Mouse (Mus musculus): ENCODE measurements around the gene Dpy19l3. TPM values are rescaled to one million over a fixed set of nuclear protein-coding genes. Genes with fewer than 3 reads are reported as not detected.

Dpy19l3 gene
- total RNA-seq, 2 experiments from 2014 or later = 15.2 to 24.5 TPM

DNA sequence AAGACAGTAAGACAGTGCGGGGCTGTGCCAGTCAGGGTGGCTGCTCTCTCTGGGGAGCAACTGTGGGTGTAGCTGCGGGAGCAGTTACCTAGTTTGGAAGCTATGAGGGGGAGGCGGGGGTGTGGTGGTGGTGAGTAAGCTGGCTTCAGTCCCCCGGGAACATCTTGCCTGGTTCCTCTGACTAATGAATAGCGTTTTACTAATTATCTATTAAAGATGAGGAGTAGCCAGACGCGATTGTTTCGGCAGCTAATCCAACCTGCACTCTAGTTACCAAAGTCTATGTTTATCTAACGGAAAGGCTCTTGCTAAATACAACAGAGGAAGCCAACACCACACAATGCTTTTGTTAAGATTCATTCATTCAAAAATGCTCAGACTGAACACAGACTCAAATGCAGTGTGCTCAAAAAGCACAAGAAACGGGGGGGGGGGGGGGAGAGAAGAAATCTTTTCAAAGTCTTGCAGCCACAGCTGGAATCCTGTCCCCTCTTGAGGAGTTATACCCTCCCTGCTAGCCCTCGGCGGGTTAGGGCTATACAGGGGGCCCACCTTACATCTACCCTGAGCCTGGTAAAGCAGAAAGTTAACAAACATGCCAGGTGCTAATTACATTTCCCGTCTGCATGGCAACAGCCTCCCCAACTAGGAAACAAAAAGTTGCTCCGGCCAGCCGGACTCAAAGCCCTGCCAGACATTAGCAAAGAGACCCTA is 778 bp downstream of the Dpy19l3 start:
- ATAC-seq (replicated peaks; ENCODE audit: poor library complexity) = no peak

DNA sequence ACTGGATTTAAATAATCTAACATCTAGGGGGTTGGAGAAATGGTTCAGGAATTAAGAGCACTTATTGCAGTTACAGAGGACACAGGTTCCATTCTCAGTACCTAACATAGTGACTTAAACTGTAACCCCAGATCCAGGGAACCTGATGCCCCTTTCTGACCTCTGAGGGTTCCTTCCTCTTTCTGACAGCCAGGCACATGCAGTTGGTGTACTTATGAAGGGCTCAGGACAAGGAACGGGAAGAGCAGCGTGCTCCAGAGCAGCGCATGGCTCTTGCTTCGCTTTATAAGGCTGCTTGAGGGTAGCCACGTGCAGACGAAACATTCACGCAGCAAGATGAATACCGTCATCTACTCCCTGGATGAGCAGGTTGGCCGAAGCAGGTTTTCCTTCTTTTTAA is 3.4 kb downstream of the Dpy19l3 start:
- peak; percentile 65 for ATAC-seq (replicated peaks; ENCODE audit: poor library complexity)

DNA sequence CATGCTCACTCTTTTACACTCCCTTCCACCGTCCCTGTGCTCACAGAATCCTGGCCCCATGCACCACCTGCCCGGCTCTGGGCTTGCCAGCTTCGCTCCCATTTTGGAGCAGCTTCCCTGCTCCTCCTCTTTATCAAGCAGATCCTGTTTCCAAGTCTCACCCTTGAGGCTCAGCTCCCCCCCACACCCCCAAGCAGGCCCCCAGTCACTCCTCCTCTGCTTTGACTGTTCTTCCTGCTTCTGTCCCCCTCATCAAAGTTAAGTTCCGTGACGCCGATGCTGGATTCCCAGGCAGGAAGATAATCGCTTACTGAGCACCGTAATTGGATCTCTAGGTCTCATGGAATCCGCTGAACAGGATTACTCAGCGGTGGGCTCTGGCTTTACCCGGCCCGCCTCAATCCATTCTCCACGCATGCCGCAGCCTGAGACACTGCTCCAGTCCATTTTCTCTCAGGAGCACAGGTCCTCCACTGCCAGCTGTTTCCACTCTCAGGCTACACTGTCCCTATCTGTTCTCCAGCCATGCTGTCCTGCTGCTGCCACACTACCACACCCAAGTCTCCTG is 6.8 kb downstream of the Dpy19l3 start:
- no peak for ATAC-seq (replicated peaks; ENCODE audit: poor library complexity)

DNA sequence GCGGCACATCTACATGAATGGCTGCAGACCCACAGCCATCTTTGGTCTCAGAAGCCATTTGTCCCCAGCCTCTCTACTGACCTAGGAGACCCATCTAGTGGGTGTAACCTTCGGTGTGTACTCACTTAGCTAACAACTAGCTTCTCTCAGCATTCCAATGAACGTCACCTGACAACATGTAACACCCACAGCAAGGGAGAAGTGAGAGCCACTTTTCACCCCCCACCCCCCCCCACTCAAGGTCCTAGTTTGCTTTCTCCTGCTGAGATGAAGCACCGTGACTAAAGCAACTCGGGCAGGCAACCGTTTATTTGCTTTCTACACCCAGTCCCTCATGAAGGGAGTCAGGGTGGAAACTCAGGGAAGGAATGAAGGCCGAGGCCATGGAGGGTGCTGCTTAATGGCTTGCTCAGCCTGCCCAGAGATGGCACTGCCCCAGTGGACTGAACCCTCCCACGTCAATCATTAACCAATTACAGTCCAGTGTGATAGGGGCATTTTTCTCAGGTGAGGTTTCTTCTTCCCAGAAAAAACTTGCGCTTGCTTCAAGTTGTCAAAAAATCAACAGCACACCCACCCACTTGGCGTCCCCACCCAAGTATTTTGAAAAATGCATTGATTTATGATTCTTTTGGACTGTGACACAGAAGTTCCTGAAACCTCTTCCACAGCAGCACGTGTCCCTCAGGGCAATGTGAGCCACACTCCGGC is 7.4 kb downstream of the Dpy19l3 start:
- no peak for ATAC-seq (replicated peaks; ENCODE audit: poor library complexity)

DNA sequence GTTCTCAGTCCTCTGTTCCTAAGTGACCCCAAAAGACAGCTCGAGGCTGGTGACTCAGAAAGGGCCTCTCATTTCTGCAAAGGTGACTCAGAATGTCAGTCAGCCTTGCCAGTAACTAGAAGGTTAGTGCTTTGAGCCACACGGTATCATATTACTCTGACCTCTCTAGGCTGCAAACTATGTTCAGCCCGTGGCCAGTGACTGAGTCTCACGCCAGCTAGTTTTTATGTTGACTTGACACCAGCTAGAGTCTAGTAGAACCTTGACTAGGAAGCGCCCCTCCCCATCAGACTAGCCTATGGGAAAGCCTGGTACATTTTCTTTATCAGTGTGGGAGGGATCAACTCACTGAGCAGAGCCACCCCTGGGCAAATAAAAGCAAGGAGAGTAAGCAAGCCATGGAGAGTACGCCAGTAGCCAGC is 9.0 kb downstream of the Dpy19l3 start:
- no peak for ATAC-seq (replicated peaks; ENCODE audit: poor library complexity)

DNA sequence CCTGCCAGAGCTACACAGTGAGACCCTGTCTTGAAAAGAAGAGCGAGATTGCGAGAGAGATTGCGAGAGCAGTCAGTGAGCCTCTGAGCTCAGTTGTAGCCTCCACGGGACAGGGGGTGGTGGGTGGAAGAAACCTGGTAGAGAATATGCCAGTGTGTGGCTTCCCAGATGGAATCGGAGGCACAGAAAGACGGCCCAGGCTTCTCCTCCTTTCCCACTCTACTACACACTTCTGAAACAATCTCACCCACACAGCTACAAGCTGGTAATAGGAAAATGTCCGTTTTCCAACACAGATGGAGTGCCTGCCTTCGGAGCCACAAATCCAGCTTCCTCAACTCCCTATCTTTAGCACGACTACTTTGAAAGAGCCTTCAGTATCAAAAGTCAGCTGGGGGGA is 9.5 kb downstream of the Dpy19l3 start:
- ATAC-seq (replicated peaks; ENCODE audit: poor library complexity) = no peak

DNA sequence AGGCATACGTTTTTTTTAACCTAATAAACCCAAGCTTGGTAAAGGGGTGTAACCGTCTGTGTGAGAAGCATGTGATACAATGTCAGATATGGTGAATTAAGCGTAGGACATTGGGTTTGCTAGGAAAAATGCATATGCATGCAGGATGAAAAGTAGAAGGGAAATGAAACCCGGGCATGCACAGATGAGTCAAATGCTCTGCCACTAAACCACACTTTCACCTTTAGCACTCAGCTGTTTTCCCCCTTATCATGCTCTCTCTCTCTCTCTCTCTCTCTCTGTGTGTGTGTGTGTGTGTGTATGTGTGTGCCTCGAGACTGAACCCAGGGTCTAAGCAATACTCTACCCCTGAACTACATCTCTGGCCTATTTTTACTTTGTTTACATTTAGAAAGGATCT is 11.9 kb downstream of the Dpy19l3 start:
- ATAC-seq (replicated peaks; ENCODE audit: poor library complexity) = no peak

DNA sequence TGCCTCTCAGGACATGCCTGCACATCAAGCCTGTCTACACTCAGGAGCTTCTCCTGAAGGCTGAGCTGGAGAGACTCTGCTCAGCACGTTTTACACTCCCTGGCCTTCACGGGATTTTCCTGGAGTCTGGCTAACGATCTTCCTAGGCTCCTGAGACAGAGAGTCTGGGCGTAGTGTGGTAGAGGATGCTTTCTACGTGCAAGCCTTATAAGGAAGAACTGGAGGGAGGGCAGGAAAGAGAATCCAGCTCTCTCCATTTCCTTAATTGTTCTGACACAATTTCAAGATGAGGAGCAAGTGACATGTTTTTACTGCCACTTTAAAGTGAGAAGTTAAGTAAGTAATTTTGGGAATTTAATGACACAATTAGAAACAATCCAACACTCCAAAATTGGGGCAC is 12.4 kb downstream of the Dpy19l3 start:
- ATAC-seq (replicated peaks; ENCODE audit: poor library complexity) = no peak

DNA sequence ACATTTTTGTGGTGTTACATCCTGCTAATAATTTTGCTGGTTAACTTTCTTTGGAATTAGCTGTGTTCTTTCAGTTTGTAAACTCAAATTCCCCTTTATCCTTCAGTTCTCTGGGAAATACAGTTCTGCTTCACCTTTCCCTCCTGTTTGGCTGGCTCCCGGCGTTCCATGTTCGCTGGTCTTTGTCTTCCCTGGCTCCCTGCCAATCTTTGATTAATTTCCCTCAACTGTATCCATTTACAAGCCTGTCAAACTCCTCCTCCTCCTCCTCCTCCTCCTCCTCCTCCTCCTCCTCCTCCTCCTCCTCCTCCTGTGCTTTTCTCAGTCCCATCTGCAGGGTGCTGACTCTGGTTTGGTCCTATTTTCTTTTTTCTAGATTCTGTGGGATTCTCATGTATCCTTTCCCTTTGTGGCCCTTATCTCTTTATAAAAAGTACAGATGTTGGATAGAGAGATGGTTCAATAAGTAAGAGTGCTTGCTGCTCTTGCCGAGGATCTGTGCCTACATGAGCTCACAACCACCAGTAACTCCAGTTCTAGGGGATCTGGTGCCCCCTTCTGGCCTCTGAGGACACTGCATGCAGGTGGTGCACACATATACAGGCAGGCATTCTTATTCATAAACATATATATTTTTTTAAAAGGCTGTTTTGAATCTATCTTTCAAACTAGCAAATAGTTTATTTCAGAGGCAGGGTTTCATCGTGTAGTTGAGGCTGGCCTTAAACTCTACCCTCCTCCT is 13.6 kb downstream of the Dpy19l3 start:
- peak; percentile 83 for ATAC-seq (replicated peaks; ENCODE audit: poor library complexity)

DNA sequence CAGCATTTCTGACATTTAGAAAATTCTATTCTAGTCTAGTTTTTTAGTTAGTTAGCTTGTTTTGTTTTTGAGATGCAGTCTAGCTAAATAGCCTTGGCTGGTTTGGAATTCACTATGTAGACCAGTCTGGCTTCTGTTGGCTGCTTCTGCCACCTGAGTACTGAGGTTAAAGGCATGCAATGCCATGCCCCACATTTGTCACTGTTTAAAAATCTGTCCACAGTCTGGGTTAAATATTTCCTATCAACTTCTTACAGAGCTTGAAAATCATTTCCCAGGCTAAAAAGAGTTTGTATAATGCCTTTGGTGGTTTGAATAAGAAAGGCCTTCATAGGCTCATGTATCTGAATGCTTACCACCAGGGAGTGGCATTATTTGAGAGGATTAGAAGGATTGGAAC is 15.4 kb downstream of the Dpy19l3 start:
- ATAC-seq (replicated peaks; ENCODE audit: poor library complexity) = no peak

DNA sequence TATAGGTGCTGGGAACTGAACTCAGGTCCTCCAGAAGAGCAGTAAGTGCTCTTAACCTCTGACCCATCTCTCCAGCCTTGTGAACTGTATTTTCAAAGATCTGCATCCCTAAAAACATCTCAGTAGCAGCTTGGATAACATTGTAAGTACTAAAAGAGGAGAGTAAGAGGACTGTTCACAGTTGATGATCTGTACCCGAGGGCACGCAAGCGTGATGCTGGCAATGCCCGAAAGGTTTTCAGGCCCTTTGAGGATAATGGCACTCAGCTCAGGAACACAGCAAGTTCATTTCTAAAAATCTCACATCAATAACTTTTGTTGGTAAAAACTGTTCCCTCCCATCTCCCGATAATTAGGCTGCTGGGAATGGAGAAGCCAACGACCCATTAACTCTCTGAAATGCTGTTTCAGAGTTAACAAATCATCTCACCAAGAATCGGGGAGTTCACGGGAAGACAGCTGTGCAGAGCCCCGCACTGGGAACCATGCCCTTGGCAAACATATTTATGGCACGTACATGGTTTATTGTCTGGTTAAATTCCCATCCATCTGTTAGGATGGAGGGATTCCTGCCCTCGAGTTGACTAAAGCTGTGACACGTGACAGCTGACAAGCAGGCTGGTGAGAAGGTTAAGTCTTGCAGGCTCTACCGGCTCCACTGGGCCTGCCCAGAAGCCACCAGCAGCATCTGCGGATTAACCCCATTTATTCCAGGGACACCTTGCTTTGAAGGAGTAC is 20.8 kb downstream of the Dpy19l3 start:
- ATAC-seq (replicated peaks; ENCODE audit: poor library complexity) = no peak

DNA sequence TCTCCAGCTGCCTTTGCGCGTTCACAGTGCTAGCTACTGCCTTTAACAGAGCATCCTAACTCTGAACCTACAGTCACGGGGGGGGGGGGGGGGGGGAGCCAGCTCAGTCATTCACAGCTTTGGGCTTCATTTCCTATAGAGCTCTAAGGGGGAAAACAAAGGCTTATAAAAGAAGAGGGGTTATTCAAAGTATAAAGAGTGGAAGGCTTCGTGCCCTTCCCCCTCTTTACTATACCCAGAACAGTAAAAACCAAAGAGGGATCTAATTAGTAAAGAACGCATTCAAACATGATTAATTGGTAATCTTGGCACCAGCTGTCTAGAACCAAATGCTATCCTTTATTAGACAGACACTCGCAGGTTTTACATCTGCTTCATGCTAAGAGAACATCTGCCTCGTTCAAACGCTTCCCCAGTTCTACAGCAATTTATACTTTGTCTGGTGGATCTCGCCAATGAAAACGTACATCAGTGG is 21.6 kb downstream of the Dpy19l3 start:
- no peak for ATAC-seq (replicated peaks; ENCODE audit: poor library complexity)

DNA sequence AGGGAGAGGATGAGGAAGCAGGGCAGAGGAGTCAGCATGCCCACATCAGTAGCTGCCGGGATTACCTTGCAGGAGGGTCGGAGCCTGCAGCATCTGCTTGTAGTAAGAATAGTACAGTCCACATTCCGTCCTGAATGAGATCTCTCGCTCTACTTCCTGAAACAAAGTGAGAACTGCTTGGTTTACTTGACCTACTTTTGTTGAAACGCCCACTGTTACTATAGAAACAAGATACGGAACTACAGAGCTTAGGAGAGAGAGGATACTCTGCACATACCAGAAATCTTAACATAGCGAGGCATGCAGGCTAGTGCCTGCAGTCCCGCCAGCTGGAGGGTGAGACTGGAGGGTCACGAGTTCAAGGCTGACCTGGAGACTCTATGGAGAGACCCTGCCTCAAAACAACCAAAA is 24.6 kb downstream of the Dpy19l3 start:
- peak; percentile 68 for ATAC-seq (replicated peaks; ENCODE audit: poor library complexity)

DNA sequence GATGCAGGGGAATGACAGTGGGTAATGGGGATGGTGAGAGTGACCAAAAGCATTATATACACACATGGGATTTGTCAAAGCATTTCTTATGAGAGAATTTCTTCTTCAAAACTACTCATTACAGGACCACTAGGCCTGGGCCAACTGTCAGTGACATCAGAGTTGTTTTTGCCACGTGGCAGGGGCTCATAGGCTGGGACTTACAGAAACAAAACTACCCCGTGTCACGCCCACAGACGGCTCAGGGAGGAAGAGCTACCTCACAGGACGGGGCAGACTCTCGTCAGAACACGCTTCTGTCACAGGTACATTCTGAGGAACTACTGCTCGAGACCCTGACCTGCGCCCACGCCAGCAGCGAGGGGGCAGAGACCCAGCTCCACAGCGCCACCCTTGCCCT is 25.9 kb downstream of the Dpy19l3 start:
- no peak for ATAC-seq (replicated peaks; ENCODE audit: poor library complexity)

DNA sequence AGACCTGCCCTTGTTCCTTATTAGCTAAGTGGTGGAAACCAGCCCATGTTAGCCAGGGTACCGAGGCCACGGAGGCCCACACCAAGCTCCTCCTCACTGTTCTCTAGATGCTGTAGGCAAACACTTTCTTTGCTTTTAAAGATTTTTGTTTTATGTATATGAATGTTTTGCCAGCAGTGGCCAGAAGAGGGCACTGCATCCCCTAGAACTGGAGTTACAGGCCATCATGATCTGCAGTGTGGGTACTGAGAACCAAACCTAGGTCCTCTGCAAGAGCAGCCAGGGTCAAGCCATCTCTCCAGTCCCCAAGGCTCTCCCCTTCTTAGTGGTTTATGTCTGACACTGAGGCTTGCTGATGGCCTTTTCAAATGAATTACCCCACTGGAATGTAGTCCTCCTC is 31.2 kb downstream of the Dpy19l3 start:
- ATAC-seq (replicated peaks; ENCODE audit: poor library complexity) = no peak

DNA sequence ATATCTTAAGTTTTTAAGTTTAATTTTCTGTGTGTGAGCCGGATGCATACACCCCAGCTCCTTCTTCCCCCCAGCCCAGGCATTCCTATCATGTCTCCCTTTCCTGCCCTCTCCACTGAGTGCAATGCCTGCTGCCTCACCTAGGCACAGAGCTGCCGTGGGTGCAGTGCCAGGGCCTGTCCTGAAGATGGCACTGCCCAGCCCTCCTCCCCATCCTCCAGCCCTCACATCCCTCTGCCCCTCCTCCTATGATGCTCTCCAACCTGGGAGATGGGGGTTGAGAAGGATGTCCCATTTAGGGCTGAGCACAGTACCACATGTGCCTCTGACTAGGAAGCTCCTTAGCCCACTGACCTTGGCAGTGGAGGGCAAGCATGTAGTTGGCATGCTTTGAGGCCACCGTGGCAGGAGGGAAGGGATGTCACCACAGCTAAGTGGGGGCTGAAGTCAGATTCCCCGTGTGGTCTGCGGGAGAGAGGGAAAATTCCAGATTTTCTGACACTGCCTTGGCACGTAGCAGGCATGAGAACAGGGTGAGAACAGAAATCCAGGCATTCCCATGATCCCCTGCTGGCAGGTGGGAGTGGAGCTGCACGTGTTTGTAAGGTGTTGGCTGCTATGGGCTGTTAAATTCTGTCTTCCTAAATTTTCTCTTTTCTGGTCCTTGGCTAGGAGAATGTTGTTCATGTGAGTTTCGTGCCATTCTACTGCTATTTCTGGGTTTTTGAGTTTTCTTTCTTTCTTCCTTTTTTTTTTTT is 35.7 kb downstream of the Dpy19l3 start:
- peak; percentile 95 for ATAC-seq (replicated peaks; ENCODE audit: poor library complexity)

DNA sequence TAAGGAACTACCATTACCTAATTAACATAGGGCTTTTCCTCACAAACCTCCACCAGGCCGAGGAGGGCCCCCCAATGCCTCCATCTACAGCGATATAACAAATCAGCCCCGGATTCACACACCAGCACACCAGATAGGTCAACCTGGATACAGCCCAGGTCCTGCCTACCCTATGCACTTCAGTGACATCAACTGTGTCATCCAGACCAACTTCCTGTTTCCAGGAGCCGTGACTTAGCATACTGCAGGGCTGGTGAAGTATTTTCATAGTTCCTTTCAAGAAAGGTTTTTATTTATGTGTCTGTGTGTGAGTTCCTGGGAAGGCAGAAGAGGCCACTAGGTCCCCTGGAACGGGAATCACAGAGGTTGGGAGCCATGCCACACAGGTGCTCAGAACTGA is 43.9 kb downstream of the Dpy19l3 start:
- peak; percentile 94 for ATAC-seq (replicated peaks; ENCODE audit: poor library complexity)

DNA sequence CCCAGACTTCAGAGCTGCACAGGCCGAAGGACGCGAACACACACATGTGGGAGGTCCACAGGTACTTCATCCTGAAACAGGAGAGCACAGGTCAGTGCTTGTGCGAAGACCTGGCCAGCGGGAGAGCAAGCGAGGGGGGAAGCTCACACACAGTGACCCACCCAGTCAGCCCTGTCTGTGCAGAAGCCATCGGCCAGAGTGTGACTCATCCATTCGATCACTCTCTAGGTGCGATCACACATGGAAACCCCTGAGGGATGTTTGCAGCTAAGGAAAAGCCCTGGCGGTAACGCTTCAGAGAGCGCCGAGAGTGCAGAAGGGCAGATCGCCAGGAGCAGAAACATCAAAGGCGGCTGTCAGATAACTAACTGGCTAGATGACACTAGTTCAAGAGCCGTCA is 46.2 kb downstream of the Dpy19l3 start:
- ATAC-seq (replicated peaks; ENCODE audit: poor library complexity) = no peak

DNA sequence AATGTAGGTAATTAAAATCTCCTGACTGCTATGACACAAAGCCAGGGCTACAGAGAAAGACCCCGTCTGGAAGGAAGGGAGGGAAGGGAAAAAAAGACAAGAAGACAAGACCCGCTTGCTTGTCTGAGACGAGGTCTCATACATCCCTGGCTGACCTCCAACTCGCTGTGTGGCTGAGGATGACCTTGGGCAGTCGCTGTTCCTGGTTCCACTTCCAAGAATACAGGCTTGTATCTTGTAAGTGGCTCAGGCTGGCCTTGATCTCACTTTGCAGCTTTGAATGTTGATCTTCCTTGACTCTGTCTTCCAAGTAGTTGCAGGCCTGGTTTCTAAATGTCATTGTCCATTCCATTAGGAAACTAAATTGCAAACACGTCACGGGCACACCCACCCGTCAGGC is 55.2 kb downstream of the Dpy19l3 start:
- ATAC-seq (replicated peaks; ENCODE audit: poor library complexity) = no peak

DNA sequence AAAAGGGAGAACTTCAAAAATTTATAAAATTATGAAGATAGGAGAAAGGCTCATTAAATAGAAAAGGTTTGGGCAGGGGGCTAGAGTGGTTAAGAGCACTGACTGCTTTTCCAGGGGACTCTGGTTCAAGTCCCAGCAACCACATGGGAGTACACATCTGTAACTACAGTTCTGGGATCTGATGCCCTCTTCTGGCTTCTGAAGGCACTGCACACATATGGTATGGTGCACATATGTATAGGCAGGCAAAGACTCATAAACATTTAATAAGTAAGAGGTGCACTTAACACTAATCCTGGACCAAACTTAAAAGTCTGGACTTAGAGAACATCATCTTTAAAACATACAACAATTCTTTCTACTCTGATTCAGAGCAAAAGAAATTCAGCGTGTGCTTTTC is 56.2 kb downstream of the Dpy19l3 start:
- ATAC-seq (replicated peaks; ENCODE audit: poor library complexity) = 0 out of 2 replicates have a peak, but pooled peaks have one; percentile 31

Measured in megakaryocyte progenitor cell, adult 5-6 weeks (primary cell).